Mouse (Mus musculus) lung, postnatal 36 days (tissue): Measurements from ENCODE around the gene Cldn34d.

Experiments
- DNase-seq: peaks from one replicate; pipeline ENCODE4 v3.0.0; 2022; ENCODE audit warnings: mixed read lengths

The Cldn34d gene

GRCm38 (mm10) chrX:76602824-76603223, at the start of gene Cldn34d:
Gene Cldn34d (minus strand): TSS chrX:76602924.
- no peak for DNase-seq

DNA sequence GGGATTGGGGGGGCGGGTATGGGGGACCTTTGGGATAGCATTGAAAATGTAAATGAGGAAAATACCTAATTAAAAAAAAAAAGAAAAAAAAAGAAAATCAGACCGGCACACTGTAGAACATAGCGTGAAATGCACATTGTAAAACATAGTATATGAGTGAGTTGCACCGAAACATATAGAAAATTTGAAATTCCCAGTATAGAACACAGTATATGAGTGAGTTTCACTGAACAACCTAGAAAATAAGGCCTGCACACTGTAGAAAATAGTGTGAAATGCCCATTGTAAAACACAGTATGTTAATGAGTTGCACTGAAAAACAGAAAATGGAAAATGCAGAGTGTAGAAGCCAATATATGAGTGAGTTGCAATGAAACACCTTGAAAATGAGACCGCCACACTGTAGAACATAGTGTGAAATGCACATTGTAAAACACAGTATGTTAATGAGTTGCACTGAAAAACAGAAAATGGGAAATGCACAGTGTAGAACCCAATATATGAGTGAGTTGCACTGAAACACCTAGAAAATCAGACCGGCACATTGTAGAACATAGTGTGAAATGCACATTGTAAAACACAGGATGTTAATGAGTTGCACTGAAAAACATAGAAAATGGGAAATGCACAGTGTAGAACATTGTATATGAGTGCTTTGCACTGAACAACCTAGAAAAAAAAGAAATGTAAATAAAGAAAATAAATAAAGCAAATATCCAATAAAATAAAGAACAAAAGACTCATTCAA, 4.1 kb downstream of the Cldn34d start:
- DNase-seq, result peak; percentile 64
